Mouse (Mus musculus): ENCODE data around the gene Hyal2. TPM values are rescaled to one million over a fixed set of nuclear protein-coding genes. Genes with fewer than 3 reads are reported as not detected.

Gene Hyal2
- polyA plus RNA-seq, 1 experiment from 2014 or later, result 48.9 TPM

- Histone ChIP-seq H3K9ac (ENCODE audit: low read depth, low read length) (peak overlapping the region; percentile 53), H3K27me3 (ENCODE audit: control insufficient read depth, insufficient read depth, low read depth, low read length) (peaks cover 20% of the 10 kb centered on the region; the same call in 1 of the 2 replicates), H3K4me1 (ENCODE audit: control insufficient read depth, low read depth, low read length) (peaks cover 46% of the 10 kb centered on the region), H3K4me3 (ENCODE audit: low read depth, low read length) (peak overlapping the region; percentile 60), H3K27ac (ENCODE audit: low read length) (no peak overlapping the region), H3K4me2 (ENCODE audit: low read depth, low read length) (peak overlapping the region; percentile 83), H3K36me3 (ENCODE audit: control insufficient read depth, insufficient read depth) (no peaks in the 10 kb centered on the region), H3K9me3 (replicated peaks; ENCODE audit: control insufficient read depth, low read length) (no peaks in the 10 kb centered on the region)
- no peak for ATAC-seq (ENCODE audit: low read depth)
- WGBS (ENCODE audit: insufficient replicate concordance), result 44% methylated on average over 23 of the region's 23 CpGs
Measured at GRCm38 (mm10) chr9:107550491-107551116, 17.1 kb upstream of the Hyal2 start.

GRCm38 (mm10) chr9:107551117-107551889, 16.4 kb upstream of the Hyal2 start, which contains the start of gene Rassf1:
Rassf1 (plus strand) TSS chr9:107551555.
- peak; percentile 36 for ATAC-seq (ENCODE audit: low read depth)
- no peaks in the 10 kb centered on the region for H3K9me3 ChIP-seq (replicated peaks; ENCODE audit: control insufficient read depth, low read length)
- WGBS (ENCODE audit: insufficient replicate concordance), result 2% methylated on average over 63 of the region's 63 CpGs
- no peak within 1 kb of the TSS for H3K27ac ChIP-seq (ENCODE audit: low read length)
- peak within 1 kb of the TSS; percentile 83 for H3K4me2 ChIP-seq (ENCODE audit: low read depth, low read length)
- H3K27me3 ChIP-seq (ENCODE audit: control insufficient read depth, insufficient read depth, low read depth, low read length), result peaks cover 20% of the 10 kb centered on the region; the same call in 1 of the 2 replicates
- H3K4me1 ChIP-seq (ENCODE audit: control insufficient read depth, low read depth, low read length), result peaks cover 50% of the 10 kb centered on the region
- peak within 1 kb of the TSS; percentile 60 for H3K4me3 ChIP-seq (ENCODE audit: low read depth, low read length)
- peak within 1 kb of the TSS; percentile 53 for H3K9ac ChIP-seq (ENCODE audit: low read depth, low read length)
- H3K36me3 ChIP-seq (ENCODE audit: control insufficient read depth, insufficient read depth), result no peaks in the 10 kb centered on the region

GRCm38 (mm10) chr9:107551890-107552355, 15.8 kb upstream of the Hyal2 start:
- peaks cover 20% of the 10 kb centered on the region; the same call in 1 of the 2 replicates for H3K27me3 ChIP-seq (ENCODE audit: control insufficient read depth, insufficient read depth, low read depth, low read length)
- H3K4me2 ChIP-seq (ENCODE audit: low read depth, low read length), result peak overlapping the region; percentile 83
- peak overlapping the region; percentile 53 for H3K9ac ChIP-seq (ENCODE audit: low read depth, low read length)
- ATAC-seq (ENCODE audit: low read depth), result no peak
- peak overlapping the region; percentile 60 for H3K4me3 ChIP-seq (ENCODE audit: low read depth, low read length)
- no peaks in the 10 kb centered on the region for H3K9me3 ChIP-seq (replicated peaks; ENCODE audit: control insufficient read depth, low read length)
- peaks cover 50% of the 10 kb centered on the region for H3K4me1 ChIP-seq (ENCODE audit: control insufficient read depth, low read depth, low read length)
- no peak overlapping the region for H3K27ac ChIP-seq (ENCODE audit: low read length)
- no peaks in the 10 kb centered on the region for H3K36me3 ChIP-seq (ENCODE audit: control insufficient read depth, insufficient read depth)
- 32% methylated on average over 8 of the region's 8 CpGs for WGBS (ENCODE audit: insufficient replicate concordance)

GRCm38 (mm10) chr9:107552690-107553393, 14.9 kb upstream of the Hyal2 start:
- no peak overlapping the region for H3K4me3 ChIP-seq (ENCODE audit: low read depth, low read length)
- H3K27me3 ChIP-seq (ENCODE audit: control insufficient read depth, insufficient read depth, low read depth, low read length), result peaks cover 20% of the 10 kb centered on the region; the same call in 1 of the 2 replicates
- WGBS (ENCODE audit: insufficient replicate concordance), result 49% methylated on average over 5 of the region's 5 CpGs
- ATAC-seq (ENCODE audit: low read depth), result no peak
- no peaks in the 10 kb centered on the region for H3K9me3 ChIP-seq (replicated peaks; ENCODE audit: control insufficient read depth, low read length)
- H3K4me2 ChIP-seq (ENCODE audit: low read depth, low read length), result no peak overlapping the region
- H3K27ac ChIP-seq (ENCODE audit: low read length), result no peak overlapping the region
- H3K36me3 ChIP-seq (ENCODE audit: control insufficient read depth, insufficient read depth), result peaks cover 6% of the 10 kb centered on the region
- H3K9ac ChIP-seq (ENCODE audit: low read depth, low read length), result no peak overlapping the region
- peaks cover 46% of the 10 kb centered on the region for H3K4me1 ChIP-seq (ENCODE audit: control insufficient read depth, low read depth, low read length)

- Histone ChIP-seq H3K36me3 (ENCODE audit: control insufficient read depth, insufficient read depth) (peaks cover 13% of the 10 kb centered on the region), H3K9me3 (replicated peaks; ENCODE audit: control insufficient read depth, low read length) (no peaks in the 10 kb centered on the region), H3K27me3 (ENCODE audit: control insufficient read depth, insufficient read depth, low read depth, low read length) (peaks cover 20% of the 10 kb centered on the region; the same call in 1 of the 2 replicates), H3K27ac (ENCODE audit: low read length) (peak overlapping the region; percentile 37), H3K4me2 (ENCODE audit: low read depth, low read length) (peak overlapping the region; percentile 93), H3K4me1 (ENCODE audit: control insufficient read depth, low read depth, low read length) (peaks cover 46% of the 10 kb centered on the region), H3K9ac (ENCODE audit: low read depth, low read length) (peak overlapping the region; percentile 69), H3K4me3 (ENCODE audit: low read depth, low read length) (peak overlapping the region; percentile 80)
- 4% methylated on average over 37 of the region's 37 CpGs for WGBS (ENCODE audit: insufficient replicate concordance)
- peak; percentile 19 for ATAC-seq (ENCODE audit: low read depth)
Measured at GRCm38 (mm10) chr9:107553541-107554318, 14.0 kb upstream of the Hyal2 start.

- Histone ChIP-seq H3K9me3 (replicated peaks; ENCODE audit: control insufficient read depth, low read length) (no peaks in the 10 kb centered on the region), H3K4me1 (ENCODE audit: control insufficient read depth, low read depth, low read length) (peaks cover 46% of the 10 kb centered on the region), H3K4me3 (ENCODE audit: low read depth, low read length) (peak overlapping the region; percentile 80), H3K4me2 (ENCODE audit: low read depth, low read length) (peak overlapping the region; percentile 93), H3K27ac (ENCODE audit: low read length) (peak overlapping the region; percentile 94), H3K27me3 (ENCODE audit: control insufficient read depth, insufficient read depth, low read depth, low read length) (peaks cover 18% of the 10 kb centered on the region; the same call in 1 of the 2 replicates), H3K36me3 (ENCODE audit: control insufficient read depth, insufficient read depth) (peaks cover 19% of the 10 kb centered on the region), H3K9ac (ENCODE audit: low read depth, low read length) (peak overlapping the region; percentile 94)
- under 1% methylated on average over 53 of the region's 53 CpGs for WGBS (ENCODE audit: insufficient replicate concordance)
- peak; percentile 88 for ATAC-seq (ENCODE audit: low read depth)
Measured at GRCm38 (mm10) chr9:107554319-107554825, 13.4 kb upstream of the Hyal2 start.

- Histone ChIP-seq H3K27ac (ENCODE audit: low read length) (peak overlapping the region; percentile 94), H3K4me1 (ENCODE audit: control insufficient read depth, low read depth, low read length) (peaks cover 46% of the 10 kb centered on the region), H3K36me3 (ENCODE audit: control insufficient read depth, insufficient read depth) (peaks cover 26% of the 10 kb centered on the region), H3K4me3 (ENCODE audit: low read depth, low read length) (peak overlapping the region; percentile 80), H3K9ac (ENCODE audit: low read depth, low read length) (peak overlapping the region; percentile 94), H3K4me2 (ENCODE audit: low read depth, low read length) (peak overlapping the region; percentile 93), H3K9me3 (replicated peaks; ENCODE audit: control insufficient read depth, low read length) (no peaks in the 10 kb centered on the region), H3K27me3 (ENCODE audit: control insufficient read depth, insufficient read depth, low read depth, low read length) (peaks cover 13% of the 10 kb centered on the region; the same call in 1 of the 2 replicates)
- peak; percentile 2 for ATAC-seq (ENCODE audit: low read depth)
- WGBS (ENCODE audit: insufficient replicate concordance), result 0% methylated on average over 23 of the region's 23 CpGs
Measured at GRCm38 (mm10) chr9:107555031-107555457, 12.7 kb upstream of the Hyal2 start.

GRCm38 (mm10) chr9:107555701-107556100, 12.0 kb upstream of the Hyal2 start:
- peaks cover 30% of the 10 kb centered on the region for H3K36me3 ChIP-seq (ENCODE audit: control insufficient read depth, insufficient read depth)
- peaks cover 46% of the 10 kb centered on the region for H3K4me1 ChIP-seq (ENCODE audit: control insufficient read depth, low read depth, low read length)
- peak overlapping the region; percentile 80 for H3K4me3 ChIP-seq (ENCODE audit: low read depth, low read length)
- no peaks in the 10 kb centered on the region for H3K9me3 ChIP-seq (replicated peaks; ENCODE audit: control insufficient read depth, low read length)
- H3K4me2 ChIP-seq (ENCODE audit: low read depth, low read length), result peak overlapping the region; percentile 93
- H3K27me3 ChIP-seq (ENCODE audit: control insufficient read depth, insufficient read depth, low read depth, low read length), result peaks cover 9% of the 10 kb centered on the region; the same call in 1 of the 2 replicates
- H3K27ac ChIP-seq (ENCODE audit: low read length), result peak overlapping the region; percentile 94
- ATAC-seq (ENCODE audit: low read depth), result no peak
- peak overlapping the region; percentile 94 for H3K9ac ChIP-seq (ENCODE audit: low read depth, low read length)
- WGBS (ENCODE audit: insufficient replicate concordance), result 19% methylated on average over 2 of the region's 2 CpGs

All from liver, embryonic 16.5 days (tissue).